Mouse (Mus musculus) heart, postnatal 0 days (tissue): ENCODE data around the gene Hoxd3.

Experiments used
- CTCF ChIP-seq: IDR thresholded peaks from 2 replicates; pipeline ENCODE4 v1.5.1; 2016; ENCODE audit warnings: antibody characterized with exemption, control low read depth, low read depth
- EP300 ChIP-seq: IDR thresholded peaks from 2 replicates; pipeline ENCODE4 v1.6.1; 2016; ENCODE audit warnings: antibody characterized with exemption, low read depth

DNA sequence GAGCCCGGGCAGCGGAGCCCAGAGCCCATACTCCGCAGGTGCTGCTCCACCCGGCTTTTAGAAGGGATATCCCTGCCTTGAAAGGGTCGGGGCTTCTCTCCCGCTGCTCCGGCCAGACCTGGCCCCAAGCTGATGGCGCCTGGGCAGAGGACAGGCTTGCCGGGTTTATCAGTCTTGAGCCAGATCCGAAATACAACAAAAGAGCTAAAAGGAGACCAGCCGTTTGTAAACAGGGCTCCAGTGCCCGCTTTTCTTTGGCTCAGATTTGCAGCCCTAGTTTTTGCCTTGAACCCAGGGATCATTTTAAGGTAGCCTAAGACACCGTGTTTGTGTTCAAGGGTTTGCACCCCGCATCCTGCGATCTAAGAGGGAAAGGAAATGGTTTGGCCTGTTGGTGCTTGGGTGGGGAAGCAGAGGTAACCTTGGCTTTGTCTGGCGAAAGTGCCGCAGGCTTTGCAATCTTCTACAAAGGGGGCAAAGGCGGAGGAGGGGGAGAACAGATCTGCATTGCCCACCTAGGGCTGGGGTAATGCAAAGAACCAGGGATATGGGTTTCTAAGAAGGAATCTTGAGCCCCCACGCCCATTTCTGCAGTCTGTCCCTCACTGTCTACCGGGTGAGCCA, 18.8 kb upstream of the Hoxd3 start:
- TF ChIP-seq EP300 (no peak), CTCF (no peak)
